25 mouse cellular contexts compared by ENCODE assay signal in the genomic region with DNA sequence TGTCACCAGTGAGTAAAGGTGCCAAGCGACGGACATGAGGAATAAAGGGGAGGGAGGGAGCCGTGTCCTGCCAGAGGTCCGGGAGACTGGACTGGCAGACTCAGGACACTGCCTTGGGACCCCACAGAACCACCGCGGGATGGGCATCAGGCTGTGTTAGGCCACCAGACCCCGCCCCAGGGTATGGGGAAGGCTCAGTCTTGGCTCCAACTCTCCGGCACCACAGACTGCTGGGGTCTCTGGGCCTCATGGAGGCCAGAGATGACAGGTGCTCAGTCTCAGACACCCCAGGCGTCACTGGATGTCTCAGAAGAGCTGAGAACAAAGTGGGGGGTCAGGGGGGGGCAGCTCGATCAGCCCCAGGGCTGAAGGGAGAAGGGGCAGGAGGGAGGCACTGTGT.
A peak's percentile ranks its signal among the peaks of the same experiment; 100 is the strongest.
DNase-seq lines count a peak whose midpoint lies in the region; ATAC-seq and TF ChIP-seq lines count a peak whose summit lies in the region.
"Had no signal": no experiment of that assay in that cellular context is flagged by ENCODE, and none has a peak within 500 bp of the region (broad histone marks: within the 10 kb centered on the region; RNA-seq: fewer than 3 reads in every experiment).

No protein-coding gene starts in this region.

- no peak overlapping the region for H3K9ac ChIP-seq in forebrain, embryonic 12.5 days
- no peak overlapping the region for H3K9ac ChIP-seq in lung, embryonic 14.5 days
- no peak overlapping the region for H3K9ac ChIP-seq in midbrain, embryonic 11.5 days (ENCODE audit: low read length)
- H3K9ac ChIP-seq in midbrain, postnatal 0 days (replicated peaks; ENCODE audit: low read length, poor library complexity, severe bottlenecking): no peak overlapping the region
- no peak overlapping the region for H3K9ac ChIP-seq in stomach, embryonic 14.5 days (replicated peaks; ENCODE audit: low read depth, low read length)
- no peak overlapping the region for H3K9ac ChIP-seq in stomach, postnatal 0 days (ENCODE audit: low read length)
- H3K9ac ChIP-seq: forebrain, embryonic 15.5 days; heart, embryonic 12.5 days; heart, embryonic 15.5 days; hindbrain, embryonic 13.5 days had no signal

- 0 out of 2 replicates have a peak, but pooled peaks have one; percentile 27 for ATAC-seq in forebrain, embryonic 12.5 days (ENCODE audit: low FRiP score)
- ATAC-seq in lung, embryonic 14.5 days (ENCODE audit: insufficient read depth): peak; percentile 44
- 0 out of 2 replicates have a peak, but pooled peaks have one; percentile 14 for ATAC-seq in midbrain, embryonic 11.5 days (ENCODE audit: low FRiP score)
- ATAC-seq in midbrain, postnatal 0 days (ENCODE audit: low FRiP score): no peak
- ATAC-seq in stomach, embryonic 14.5 days (ENCODE audit: insufficient number of reproducible peaks, insufficient read depth, low FRiP score, low read depth): 0 out of 2 replicates have a peak, but pooled peaks have one; percentile 14
- ATAC-seq in stomach, postnatal 0 days (ENCODE audit: low FRiP score, low TSS enrichment): no peak
- ATAC-seq: forebrain, embryonic 15.5 days; Patski had no signal

- H3K36me3 ChIP-seq in forebrain, embryonic 12.5 days (replicated peaks): no peaks in the 10 kb centered on the region
- no peaks in the 10 kb centered on the region for H3K36me3 ChIP-seq in forebrain, embryonic 10.5 days (replicated peaks)
- no peaks in the 10 kb centered on the region for H3K36me3 ChIP-seq in lung, embryonic 14.5 days (ENCODE audit: insufficient read depth)
- no peaks in the 10 kb centered on the region for H3K36me3 ChIP-seq in midbrain, embryonic 11.5 days (ENCODE audit: control insufficient read depth, insufficient read depth, low read length)
- H3K36me3 ChIP-seq in midbrain, postnatal 0 days (ENCODE audit: insufficient read depth, low read length): no peaks in the 10 kb centered on the region
- H3K36me3 ChIP-seq in stomach, embryonic 14.5 days (ENCODE audit: control insufficient read depth, insufficient read depth, low read length): no peaks in the 10 kb centered on the region
- H3K36me3 ChIP-seq in stomach, postnatal 0 days (ENCODE audit: control insufficient read depth, insufficient read depth, low read length): no peaks in the 10 kb centered on the region
- H3K36me3 ChIP-seq: forebrain, embryonic 15.5 days; G1E; heart, embryonic 12.5 days; heart, embryonic 15.5 days; hindbrain, embryonic 10.5 days; hindbrain, embryonic 13.5 days had no signal

- TF ChIP-seq EP300 in stomach, postnatal 0 days (optimal IDR thresholded peaks at IDR 0.05): no peak

- H3K9me3 ChIP-seq in forebrain, embryonic 12.5 days: no peaks in the 10 kb centered on the region
- H3K9me3 ChIP-seq in forebrain, embryonic 10.5 days: no peaks in the 10 kb centered on the region
- H3K9me3 ChIP-seq in lung, embryonic 14.5 days (ENCODE audit: low read depth, low read length): no peaks in the 10 kb centered on the region
- H3K9me3 ChIP-seq in midbrain, embryonic 11.5 days (ENCODE audit: control insufficient read depth, low read length): no peaks in the 10 kb centered on the region
- no peaks in the 10 kb centered on the region for H3K9me3 ChIP-seq in midbrain, postnatal 0 days (ENCODE audit: low read length)
- H3K9me3 ChIP-seq in stomach, embryonic 14.5 days (ENCODE audit: control insufficient read depth, low read depth, low read length): no peaks in the 10 kb centered on the region
- no peaks in the 10 kb centered on the region for H3K9me3 ChIP-seq in stomach, postnatal 0 days (ENCODE audit: control insufficient read depth, low read length)
- H3K9me3 ChIP-seq: forebrain, embryonic 15.5 days; heart, embryonic 12.5 days; heart, embryonic 15.5 days; hindbrain, embryonic 10.5 days; hindbrain, embryonic 13.5 days had no signal

- H3K27ac ChIP-seq in forebrain, embryonic 12.5 days: no peak overlapping the region
- no peak overlapping the region for H3K27ac ChIP-seq in forebrain, embryonic 10.5 days
- no peak overlapping the region for H3K27ac ChIP-seq in lung, embryonic 14.5 days (ENCODE audit: low read depth)
- H3K27ac ChIP-seq in midbrain, embryonic 11.5 days (ENCODE audit: low read depth, low read length): no peak overlapping the region
- no peak overlapping the region for H3K27ac ChIP-seq in midbrain, postnatal 0 days (ENCODE audit: low read depth, low read length)
- no peak overlapping the region for H3K27ac ChIP-seq in stomach, embryonic 14.5 days (ENCODE audit: low read length)
- no peak overlapping the region for H3K27ac ChIP-seq in stomach, postnatal 0 days (replicated peaks)
- H3K27ac ChIP-seq: forebrain, embryonic 15.5 days; heart, embryonic 15.5 days; hindbrain, embryonic 10.5 days; hindbrain, embryonic 13.5 days had no signal

- DNase-seq in forebrain, embryonic 10.5 days (ENCODE audit: extremely low spot score, low spot score): no peak
- DNase-seq in lung, embryonic 14.5 days: no peak
- DNase-seq in lung, postnatal 25 days (ENCODE audit: low spot score): no peak
- DNase-seq in midbrain, embryonic 11.5 days (ENCODE audit: low spot score, missing footprints): no peak
- no peak for DNase-seq in midbrain, postnatal 0 days (ENCODE audit: low spot score)
- DNase-seq in stomach, postnatal 0 days (ENCODE audit: low spot score): no peak
- DNase-seq: adrenal gland, adult 2 months; adrenal gland, postnatal 14 days; B cell, adult 2 months; cerebellum, adult 11 months; cerebellum, adult 2 months; cerebellum, adult 9-11 months; gastrocnemius, postnatal 25 days; heart, adult 18-20 months; heart, postnatal 10 days; heart, postnatal 36 days had no signal

- H3K4me3 ChIP-seq in forebrain, embryonic 12.5 days (replicated peaks): no peak overlapping the region
- no peak overlapping the region for H3K4me3 ChIP-seq in forebrain, embryonic 10.5 days
- H3K4me3 ChIP-seq in lung, embryonic 14.5 days (ENCODE audit: low read depth, low read length): no peak overlapping the region
- no peak overlapping the region for H3K4me3 ChIP-seq in midbrain, embryonic 11.5 days (ENCODE audit: low read depth, low read length)
- no peak overlapping the region for H3K4me3 ChIP-seq in midbrain, postnatal 0 days (ENCODE audit: low read depth, low read length)
- no peak overlapping the region for H3K4me3 ChIP-seq in stomach, embryonic 14.5 days (ENCODE audit: low read depth, low read length)
- H3K4me3 ChIP-seq in stomach, postnatal 0 days (ENCODE audit: low read depth, low read length): no peak overlapping the region
- H3K4me3 ChIP-seq: forebrain, embryonic 15.5 days; heart, embryonic 12.5 days; heart, embryonic 15.5 days; hindbrain, embryonic 10.5 days; hindbrain, embryonic 13.5 days had no signal

- H3K27me3 ChIP-seq in forebrain, embryonic 12.5 days: no peaks in the 10 kb centered on the region
- no peaks in the 10 kb centered on the region for H3K27me3 ChIP-seq in forebrain, embryonic 10.5 days (ENCODE audit: poor library complexity, severe bottlenecking)
- no peaks in the 10 kb centered on the region for H3K27me3 ChIP-seq in lung, embryonic 14.5 days (ENCODE audit: insufficient read depth, low read length)
- H3K27me3 ChIP-seq in midbrain, embryonic 11.5 days (ENCODE audit: control insufficient read depth, insufficient read depth, low read length): no peaks in the 10 kb centered on the region
- no peaks in the 10 kb centered on the region for H3K27me3 ChIP-seq in midbrain, postnatal 0 days (ENCODE audit: insufficient read depth, low read length)
- no peaks in the 10 kb centered on the region for H3K27me3 ChIP-seq in stomach, embryonic 14.5 days (ENCODE audit: control insufficient read depth, insufficient read depth, low read length)
- H3K27me3 ChIP-seq in stomach, postnatal 0 days (ENCODE audit: control insufficient read depth, insufficient read depth, low read length): no peaks in the 10 kb centered on the region
- H3K27me3 ChIP-seq: forebrain, embryonic 15.5 days; heart, embryonic 12.5 days; heart, embryonic 15.5 days; hindbrain, embryonic 13.5 days; Patski had no signal

- H3K4me1 ChIP-seq in forebrain, embryonic 12.5 days: no peaks in the 10 kb centered on the region
- H3K4me1 ChIP-seq in forebrain, embryonic 10.5 days: no peaks in the 10 kb centered on the region
- H3K4me1 ChIP-seq in lung, embryonic 14.5 days (ENCODE audit: insufficient read depth): 0 out of 2 replicates have a peak, but pooled peaks cover 3% of the 10 kb centered on the region
- H3K4me1 ChIP-seq in midbrain, embryonic 11.5 days (ENCODE audit: control insufficient read depth, insufficient read depth, low read length): no peaks in the 10 kb centered on the region
- H3K4me1 ChIP-seq in midbrain, postnatal 0 days (ENCODE audit: insufficient read depth, low read length): no peaks in the 10 kb centered on the region
- H3K4me1 ChIP-seq in stomach, embryonic 14.5 days (ENCODE audit: control insufficient read depth, insufficient read depth, low read length): no peaks in the 10 kb centered on the region
- no peaks in the 10 kb centered on the region for H3K4me1 ChIP-seq in stomach, postnatal 0 days (replicated peaks; ENCODE audit: control insufficient read depth, insufficient read depth)
- H3K4me1 ChIP-seq: forebrain, embryonic 15.5 days; heart, embryonic 12.5 days; heart, embryonic 15.5 days; hindbrain, embryonic 10.5 days; hindbrain, embryonic 13.5 days had no signal

- H3K4me2 ChIP-seq in forebrain, embryonic 12.5 days: no peak overlapping the region
- no peak overlapping the region for H3K4me2 ChIP-seq in lung, embryonic 14.5 days
- H3K4me2 ChIP-seq in midbrain, embryonic 11.5 days: no peak overlapping the region
- H3K4me2 ChIP-seq in midbrain, postnatal 0 days (ENCODE audit: low read depth, low read length, poor library complexity, severe bottlenecking): no peak overlapping the region
- H3K4me2 ChIP-seq in stomach, embryonic 14.5 days (replicated peaks; ENCODE audit: low read depth, low read length): no peak overlapping the region
- no peak overlapping the region for H3K4me2 ChIP-seq in stomach, postnatal 0 days (replicated peaks; ENCODE audit: low read depth)
- H3K4me2 ChIP-seq: forebrain, embryonic 15.5 days; heart, embryonic 12.5 days; heart, embryonic 15.5 days; hindbrain, embryonic 13.5 days had no signal

- TF ChIP-seq CTCF in lung, embryonic 14.5 days (IDR thresholded peaks at IDR 0.05; ENCODE audit: low read depth): no peak
- TF ChIP-seq CTCF in midbrain, postnatal 0 days (IDR thresholded peaks at IDR 0.05): no peak
- no peak for TF ChIP-seq CTCF in stomach, postnatal 0 days (IDR thresholded peaks at IDR 0.05; ENCODE audit: low read depth)

- WGBS in forebrain, embryonic 12.5 days: 64% methylated on average over 10 of the region's 10 CpGs
- WGBS in forebrain, embryonic 10.5 days: 69% methylated on average over 10 of the region's 10 CpGs
- WGBS in lung, embryonic 14.5 days: 50% methylated on average over 10 of the region's 10 CpGs
- 62% methylated on average over 10 of the region's 10 CpGs for WGBS in midbrain, embryonic 11.5 days
- WGBS in midbrain, postnatal 0 days: 65% methylated on average over 10 of the region's 10 CpGs
- WGBS in stomach, embryonic 14.5 days: 66% methylated on average over 10 of the region's 10 CpGs
- WGBS in stomach, postnatal 0 days: 64% methylated on average over 10 of the region's 10 CpGs

Comparison
In these comparisons a context has a peak if more than half of its experiments do, and no peak if none do; other contexts are left out.
1. ATAC-seq: peak in forebrain, embryonic 12.5 days (single experiment), lung, embryonic 14.5 days (single experiment), midbrain, embryonic 11.5 days (single experiment) and stomach, embryonic 14.5 days (single experiment); none in midbrain, postnatal 0 days (single experiment) and stomach, postnatal 0 days (single experiment).